Mouse (Mus musculus): Measurements from ENCODE around the gene Vps25.

Vps25 gene

GRCm38 (mm10) chr11:101253613-101254389 is at the start of gene Vps25:
Gene Vps25 (plus strand): TSS chr11:101253707.
- DNase-seq = peak; percentile 89 to 91

GRCm38 (mm10) chr11:101211970-101212369 is 41.5 kb upstream of the Vps25 start:
- peak; percentile 56 to 91 for DNase-seq

GRCm38 (mm10) chr11:101216936-101217335 is 36.6 kb upstream of the Vps25 start:
- DNase-seq = no peak

- DNase-seq = no peak
These were observed 35.0 kb upstream of the Vps25 start for GRCm38 (mm10) chr11:101218436-101219055.

- no peak for DNase-seq
These were observed 32.7 kb upstream of the Vps25 start for GRCm38 (mm10) chr11:101220853-101221252.

GRCm38 (mm10) chr11:101221306-101221986 is 32.1 kb upstream of the Vps25 start:
- no peak for DNase-seq

GRCm38 (mm10) chr11:101224337-101224736 is 29.2 kb upstream of the Vps25 start:
- DNase-seq = no peak

GRCm38 (mm10) chr11:101225331-101226064 is 28.0 kb upstream of the Vps25 start:
- peak in 1 of 2 experiments; percentile 23 for DNase-seq

GRCm38 (mm10) chr11:101226065-101226701 is 27.3 kb upstream of the Vps25 start, which contains the start of gene Ezh1:
Gene Ezh1 (minus strand): TSS chr11:101226463.
- DNase-seq = peak; percentile 95

GRCm38 (mm10) chr11:101229361-101229900 is 24.1 kb upstream of the Vps25 start:
- peak; percentile 77 to 81 for DNase-seq

GRCm38 (mm10) chr11:101230061-101230511 is 23.4 kb upstream of the Vps25 start:
- DNase-seq = peak; percentile 36 to 46

- DNase-seq = no peak
These were observed 23.0 kb upstream of the Vps25 start for GRCm38 (mm10) chr11:101230526-101230925.

GRCm38 (mm10) chr11:101230991-101231871 is 22.3 kb upstream of the Vps25 start:
- peak in 1 of 2 experiments; percentile 29 for DNase-seq

GRCm38 (mm10) chr11:101232010-101232839 is 21.3 kb upstream of the Vps25 start:
- DNase-seq = no peak

- no peak for DNase-seq
These were observed 20.3 kb upstream of the Vps25 start for GRCm38 (mm10) chr11:101233240-101233639.

GRCm38 (mm10) chr11:101234124-101234523 is 19.4 kb upstream of the Vps25 start:
- no peak for DNase-seq

- DNase-seq = no peak
These were observed 18.1 kb upstream of the Vps25 start for GRCm38 (mm10) chr11:101235429-101235828.

- DNase-seq = no peak
These were observed 16.7 kb upstream of the Vps25 start for GRCm38 (mm10) chr11:101236782-101237181.

GRCm38 (mm10) chr11:101238071-101238647 is 15.3 kb upstream of the Vps25 start:
- DNase-seq = peak; percentile 61 to 74

Measured in cerebellum, postnatal 10 days (tissue).